Mouse (Mus musculus) urinary bladder, postnatal 36 days (tissue): ENCODE measurements around the gene Rad50.

ENCODE experiments used
- DNase-seq, 2 experiments: peaks; one replicate each; pipeline ENCODE4 v3.0.0; 2022; ENCODE audit warnings: low spot score in 2 of 2, mixed read lengths in 1 of 2

Gene Rad50

GRCm38 (mm10) chr11:53706934-53707717, at the start of gene Rad50:
Gene Rad50, minus strand, starts transcription at chr11:53707319.
- peak; percentile 89 to 92 for DNase-seq

DNA sequence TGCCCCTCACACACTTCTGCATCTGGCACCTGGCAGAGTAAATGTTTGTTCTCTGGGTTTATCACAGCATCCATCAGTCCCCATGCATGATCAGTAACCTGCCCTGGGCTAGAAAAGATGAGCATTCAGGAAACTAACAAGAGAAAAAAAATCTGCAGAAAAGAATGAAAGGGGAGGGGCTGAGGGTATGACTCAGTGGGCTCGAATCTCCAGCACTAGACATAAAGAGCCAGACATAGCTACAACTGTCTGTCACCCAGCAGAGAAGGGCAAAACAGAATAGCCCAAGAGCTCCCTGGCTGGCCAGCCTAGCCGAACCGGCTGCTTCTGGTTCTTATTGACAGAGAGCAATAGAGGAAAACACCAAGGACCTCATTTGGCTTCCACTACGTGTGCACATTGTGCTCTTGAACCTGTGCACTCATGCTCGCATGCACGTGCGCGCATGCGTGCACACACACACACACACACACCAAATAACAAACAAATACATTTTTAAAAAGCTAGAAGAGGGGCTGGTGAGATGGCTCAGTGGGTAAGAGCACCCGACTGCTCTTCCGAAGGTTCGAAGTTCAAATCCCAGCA, 48.0 kb upstream of the Rad50 start:
- DNase-seq: no peak

DNA sequence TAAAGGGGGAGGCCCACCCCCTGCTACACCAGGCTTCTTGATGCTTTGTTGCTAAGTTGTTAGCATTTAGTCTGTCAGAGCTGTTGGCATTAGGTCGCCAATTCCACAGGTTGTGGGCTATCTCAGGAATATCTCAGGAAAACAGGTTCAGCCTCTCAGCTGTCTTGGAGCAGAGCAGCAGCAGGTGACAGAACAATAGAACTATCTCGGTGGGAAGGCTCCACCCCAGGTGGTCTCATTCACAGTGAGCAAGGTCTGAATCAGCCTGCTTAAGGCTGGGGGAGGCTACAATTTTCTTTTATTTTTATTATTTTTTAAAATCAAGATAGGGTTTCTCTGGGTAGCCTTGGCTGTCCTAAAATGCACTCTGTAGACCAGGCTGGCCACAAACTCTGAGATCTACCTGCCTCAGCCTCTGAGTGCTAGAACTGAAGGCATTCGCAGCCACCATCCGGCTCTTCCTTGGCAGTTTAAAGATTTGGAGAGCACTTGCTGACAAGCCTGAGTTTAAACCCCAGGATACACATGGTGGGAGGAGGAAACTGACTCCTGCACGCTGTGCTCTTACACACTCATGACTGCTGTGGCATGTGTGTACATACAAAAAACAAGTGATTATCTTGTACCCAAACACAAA, 42.7 kb upstream of the Rad50 start:
- no peak for DNase-seq

DNA sequence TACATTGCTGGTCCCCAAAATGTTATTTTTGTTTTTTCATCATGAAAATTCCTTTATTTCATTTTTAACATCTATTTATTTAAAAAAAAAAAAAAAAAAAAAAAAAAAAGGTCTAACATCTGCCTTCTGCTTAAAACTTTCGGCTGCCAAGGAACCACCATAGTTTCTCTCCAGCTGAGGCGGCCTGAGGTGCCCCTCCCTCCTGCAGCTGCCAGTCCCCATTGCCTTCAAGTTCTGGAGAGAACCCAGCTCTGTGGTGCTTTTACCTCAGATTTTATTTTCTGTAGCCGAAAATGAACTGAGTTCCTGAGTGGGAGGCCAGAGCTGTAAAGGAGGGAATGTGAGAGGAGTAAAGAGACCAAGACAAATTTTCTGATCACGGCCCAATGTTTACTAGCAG, 42.2 kb upstream of the Rad50 start:
- DNase-seq: no peak

DNA sequence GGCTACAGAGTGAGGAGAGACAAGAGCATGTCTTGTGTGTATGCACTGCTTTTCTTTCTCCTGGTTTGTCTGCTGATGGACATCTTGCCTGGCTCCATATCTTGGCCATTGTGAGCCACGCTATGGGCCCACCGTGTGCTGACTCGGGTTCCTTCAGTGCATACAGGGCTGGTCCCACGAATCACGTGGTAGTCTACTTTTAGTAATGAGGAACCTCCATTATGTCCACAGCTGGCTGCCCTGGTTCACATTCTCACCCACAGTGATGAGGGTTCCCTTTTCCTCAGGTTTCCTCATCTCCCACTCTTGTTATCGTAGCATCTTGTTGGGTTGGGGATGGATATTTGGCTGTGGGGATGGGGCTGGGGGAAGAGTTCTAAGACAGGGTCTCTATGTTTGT, 41.5 kb upstream of the Rad50 start:
- no peak for DNase-seq

DNA sequence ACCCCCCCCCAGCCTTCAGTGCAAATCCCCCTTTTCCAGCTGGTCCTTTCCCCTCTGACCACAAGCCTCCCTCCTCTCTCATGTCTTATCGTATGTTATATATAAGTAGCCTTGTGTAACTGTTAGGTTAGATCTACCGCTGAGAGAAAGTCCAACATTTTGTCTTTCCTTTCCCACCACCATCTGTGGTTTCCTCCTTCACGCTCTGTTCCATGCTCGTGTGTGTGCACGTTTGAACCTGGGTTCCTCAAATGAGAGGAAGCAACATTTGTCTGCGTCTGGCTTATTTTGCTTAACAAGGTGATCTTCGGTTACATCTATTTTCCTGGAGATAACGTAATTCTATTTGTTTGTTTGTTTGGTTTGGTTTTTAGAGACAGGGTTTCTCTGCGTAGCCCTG, 40.9 kb upstream of the Rad50 start:
- no peak for DNase-seq

DNA sequence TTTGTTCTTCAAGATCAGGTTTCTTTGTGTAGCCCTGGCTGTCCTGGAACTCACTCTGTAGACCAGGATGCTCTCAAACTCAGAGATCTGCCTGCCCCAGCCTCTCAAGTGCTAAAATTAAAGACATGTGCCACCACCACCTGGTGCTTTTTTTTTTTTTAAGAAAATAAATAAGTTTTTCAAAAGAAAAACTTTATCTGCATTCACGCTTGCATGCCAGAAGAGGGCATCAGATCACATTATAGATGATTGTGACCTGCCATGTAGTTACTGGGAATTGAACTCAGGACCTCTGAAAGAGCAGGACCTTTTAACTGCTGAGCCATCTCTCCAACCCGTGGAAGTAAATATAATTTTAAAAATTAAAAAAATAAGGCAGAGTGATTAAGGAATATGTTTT, 38.1 kb upstream of the Rad50 start:
- DNase-seq: no peak

- no peak for DNase-seq
Observed at GRCm38 (mm10) chr11:53742353-53742752, 35.2 kb upstream of the Rad50 start.

- peak; percentile 39 to 59 for DNase-seq
Observed at GRCm38 (mm10) chr11:53737573-53737946, 30.4 kb upstream of the Rad50 start.

- peak; percentile 64 to 71 for DNase-seq
Observed at GRCm38 (mm10) chr11:53736771-53737572, 29.9 kb upstream of the Rad50 start.

DNA sequence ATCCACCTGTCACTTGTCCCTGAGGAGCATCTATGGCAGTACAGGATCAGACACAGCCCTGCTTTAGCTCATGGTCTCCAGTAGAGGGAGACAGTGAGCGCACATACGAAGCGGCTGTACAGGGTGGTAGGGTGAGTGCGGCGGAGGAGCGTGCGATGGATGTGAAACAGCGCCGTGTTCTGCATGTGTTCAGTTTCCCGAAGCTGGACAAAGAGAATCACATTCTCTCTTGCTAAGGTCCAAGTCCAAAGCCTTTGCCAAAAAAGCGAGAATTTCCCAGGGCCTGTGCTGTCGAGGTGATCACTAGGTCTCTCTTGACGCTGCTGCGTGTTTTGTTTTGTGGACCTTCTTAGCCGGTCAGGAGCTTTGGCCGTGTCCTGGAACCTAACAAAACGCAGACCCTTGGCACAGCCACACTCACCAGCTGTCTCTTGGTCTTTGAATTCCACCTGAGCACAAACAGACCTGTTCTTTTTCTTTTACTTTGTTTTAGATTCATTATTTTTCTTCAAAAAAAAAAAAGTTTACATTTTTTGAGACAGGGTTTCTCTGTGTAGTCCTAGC, 28.6 kb upstream of the Rad50 start:
- DNase-seq: peak in 1 of 2 experiments; percentile 37

DNA sequence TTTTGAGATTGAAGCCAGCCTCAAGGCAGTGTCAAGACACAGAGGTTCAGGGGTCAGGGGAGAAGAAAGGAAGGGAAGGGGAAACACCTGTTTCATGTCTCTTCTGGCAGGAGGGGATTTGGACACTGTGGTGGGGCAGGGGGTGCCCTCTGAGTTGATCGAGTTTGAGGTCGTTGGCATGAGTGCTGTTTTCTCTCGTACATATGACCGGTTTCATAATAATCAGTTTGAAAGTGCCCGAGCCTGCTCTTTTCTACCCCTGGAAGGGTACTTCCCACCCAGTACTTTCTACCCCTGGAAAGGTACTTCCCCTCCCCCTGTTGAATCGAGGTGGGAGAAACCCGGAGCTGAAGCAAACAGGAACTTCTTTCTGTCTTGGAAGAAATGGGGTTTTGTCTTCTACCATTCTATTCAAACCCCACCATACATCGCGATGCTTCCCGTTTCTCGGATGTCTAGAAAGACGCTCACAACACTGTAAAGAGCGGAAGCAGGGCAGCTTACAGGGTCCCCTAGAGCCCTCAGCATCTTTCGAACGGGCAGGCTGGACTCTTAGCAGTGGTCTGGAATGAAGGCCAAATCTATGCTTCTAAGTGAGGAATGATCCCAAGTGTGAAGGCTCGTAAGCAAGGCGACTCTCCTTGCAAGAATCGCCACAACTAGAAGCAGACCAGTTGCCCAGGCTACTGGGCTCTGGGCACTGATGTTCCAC, 28.0 kb upstream of the Rad50 start:
- DNase-seq: no peak

GRCm38 (mm10) chr11:53734431-53734830, 27.3 kb upstream of the Rad50 start:
- no peak for DNase-seq

- no peak for DNase-seq
Observed at GRCm38 (mm10) chr11:53733824-53734223, 26.7 kb upstream of the Rad50 start.

GRCm38 (mm10) chr11:53732244-53732643, 25.1 kb upstream of the Rad50 start:
- no peak for DNase-seq

- no peak for DNase-seq
Observed at GRCm38 (mm10) chr11:53731457-53731856, 24.3 kb upstream of the Rad50 start.

DNA sequence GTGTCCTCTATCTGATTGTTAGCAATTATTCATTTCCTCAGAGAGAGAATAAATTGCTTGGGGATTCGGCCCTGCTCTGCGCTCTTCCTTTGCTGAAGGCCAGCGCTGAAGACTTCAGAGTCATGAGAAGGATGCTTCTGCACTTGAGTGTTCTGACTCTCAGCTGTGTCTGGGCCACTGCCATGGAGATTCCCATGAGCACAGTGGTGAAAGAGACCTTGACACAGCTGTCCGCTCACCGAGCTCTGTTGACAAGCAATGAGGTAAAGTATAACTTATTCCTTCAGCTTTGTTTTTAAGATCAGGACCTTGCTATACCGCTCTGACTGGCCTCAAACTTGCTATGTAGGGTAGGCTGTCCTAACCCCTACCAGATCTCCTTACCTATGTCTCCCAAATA, 13.6 kb upstream of the Rad50 start, which contains the start of gene Il5:
Il5 (plus strand) TSS at position 80 of the 400 bp plus-strand sequence.
- DNase-seq: no peak

DNA sequence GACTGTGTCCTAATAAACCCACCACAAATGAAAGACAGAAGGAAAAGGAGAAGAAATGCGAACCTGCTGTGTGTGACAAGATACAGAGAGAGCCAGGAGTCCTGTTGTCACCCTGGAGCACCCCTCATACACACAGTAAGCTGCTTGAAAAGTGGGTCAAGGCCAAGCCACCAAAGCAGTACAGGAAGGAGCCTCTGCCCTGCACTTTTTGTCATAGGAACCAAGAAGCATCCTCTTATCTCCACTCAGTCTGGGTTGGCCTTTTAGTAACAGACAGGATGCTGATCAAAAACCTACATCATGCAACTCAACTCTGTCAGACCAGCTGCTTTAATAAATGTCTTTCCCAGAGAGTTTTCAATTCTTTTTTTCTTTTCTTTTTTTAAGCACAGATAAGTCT, 12.6 kb upstream of the Rad50 start:
- no peak for DNase-seq

DNA sequence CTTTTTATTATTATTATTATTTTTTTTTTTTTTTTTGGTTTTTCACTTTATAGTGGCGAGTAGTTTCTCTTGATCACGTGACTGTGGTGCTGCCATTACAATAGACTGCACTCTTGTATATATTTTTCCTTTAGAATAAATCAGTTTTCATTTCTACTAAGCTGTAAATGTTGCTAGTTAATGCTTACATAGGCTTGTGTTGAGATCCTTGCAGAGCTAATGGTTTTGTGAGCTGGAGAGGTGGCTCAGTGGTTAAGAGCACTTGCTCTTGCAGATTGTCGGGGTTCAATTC, 545 bp upstream of the Rad50 start:
- no peak for DNase-seq

DNA sequence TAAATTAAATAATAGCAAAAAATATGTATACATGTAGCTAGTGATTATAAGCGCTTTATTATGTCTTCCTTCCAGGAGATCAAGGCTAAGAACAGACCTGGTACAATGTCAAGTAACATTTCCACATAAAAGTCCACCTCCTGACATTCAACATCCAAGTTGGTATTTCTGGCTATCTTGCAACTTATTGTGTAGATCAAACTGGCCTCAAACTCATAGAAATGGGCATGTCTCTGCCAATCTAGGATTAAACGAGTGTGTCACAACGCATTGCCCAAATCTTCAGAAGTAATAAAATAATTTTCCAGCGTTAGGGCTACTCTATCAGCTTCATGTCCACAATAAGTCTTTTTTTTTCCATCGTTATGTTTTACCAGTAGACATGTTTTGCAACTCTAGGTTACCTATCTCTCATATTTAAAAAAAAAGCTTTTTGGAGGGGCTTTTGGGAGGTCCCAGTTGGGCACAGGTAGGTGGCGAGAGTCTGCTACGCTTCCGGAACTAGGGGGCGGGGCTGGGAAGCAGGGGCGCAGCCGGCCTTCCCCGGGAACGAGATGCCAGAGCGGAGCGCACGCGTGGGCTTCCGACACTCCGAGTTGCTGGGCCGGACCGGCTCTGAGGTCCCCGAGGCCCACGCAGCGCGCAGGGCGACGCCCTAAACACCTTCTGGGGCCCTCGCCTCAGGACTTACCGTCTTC, 734 bp downstream of the Rad50 start:
- peak; percentile 20 to 26 for DNase-seq

DNA sequence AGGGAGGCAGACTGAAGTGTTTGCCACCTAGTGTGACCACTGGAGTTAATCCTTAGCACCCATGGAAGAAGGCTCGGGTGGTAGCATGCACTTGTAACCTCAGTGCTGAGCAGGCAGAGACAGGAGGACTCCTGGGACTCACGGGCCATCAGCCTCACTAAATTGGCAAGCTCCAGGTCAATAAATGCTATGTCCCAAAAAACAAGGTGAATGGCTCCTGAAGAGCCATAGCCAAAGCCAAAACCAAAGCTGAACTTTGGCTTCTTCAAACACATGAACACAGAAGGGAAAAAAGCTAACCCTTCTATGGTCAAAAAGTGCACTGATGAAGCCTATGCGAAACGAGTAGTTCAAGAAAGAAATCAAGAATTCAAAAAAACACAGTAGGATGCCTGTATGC, 7.8 kb downstream of the Rad50 start:
- DNase-seq: no peak
